Mouse (Mus musculus): ENCODE results near the gene Pih1d1.

Gene Pih1d1

DNA sequence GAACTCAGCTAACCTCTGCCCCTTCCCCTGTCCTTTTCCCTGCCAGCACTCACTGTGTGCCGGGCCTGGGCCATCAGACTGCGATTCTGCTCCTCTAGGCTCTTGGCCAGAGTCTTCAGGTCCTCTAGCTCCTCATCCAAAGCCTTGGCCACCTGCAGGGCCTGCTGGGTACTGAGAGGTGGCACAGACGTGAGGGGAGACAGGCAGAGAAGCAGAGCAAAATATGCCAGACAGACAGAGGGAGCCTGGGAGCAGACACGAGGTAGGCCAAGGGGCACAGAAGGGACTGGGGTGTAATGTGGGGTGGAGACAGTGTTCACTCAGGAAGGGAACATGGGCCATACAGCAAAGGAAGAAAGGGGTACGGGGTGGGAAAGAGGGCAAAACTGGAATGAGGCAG, 39.3 kb downstream of the Pih1d1 start:
- no peak for DNase-seq (ENCODE audit: inconsistent ontology term)

DNA sequence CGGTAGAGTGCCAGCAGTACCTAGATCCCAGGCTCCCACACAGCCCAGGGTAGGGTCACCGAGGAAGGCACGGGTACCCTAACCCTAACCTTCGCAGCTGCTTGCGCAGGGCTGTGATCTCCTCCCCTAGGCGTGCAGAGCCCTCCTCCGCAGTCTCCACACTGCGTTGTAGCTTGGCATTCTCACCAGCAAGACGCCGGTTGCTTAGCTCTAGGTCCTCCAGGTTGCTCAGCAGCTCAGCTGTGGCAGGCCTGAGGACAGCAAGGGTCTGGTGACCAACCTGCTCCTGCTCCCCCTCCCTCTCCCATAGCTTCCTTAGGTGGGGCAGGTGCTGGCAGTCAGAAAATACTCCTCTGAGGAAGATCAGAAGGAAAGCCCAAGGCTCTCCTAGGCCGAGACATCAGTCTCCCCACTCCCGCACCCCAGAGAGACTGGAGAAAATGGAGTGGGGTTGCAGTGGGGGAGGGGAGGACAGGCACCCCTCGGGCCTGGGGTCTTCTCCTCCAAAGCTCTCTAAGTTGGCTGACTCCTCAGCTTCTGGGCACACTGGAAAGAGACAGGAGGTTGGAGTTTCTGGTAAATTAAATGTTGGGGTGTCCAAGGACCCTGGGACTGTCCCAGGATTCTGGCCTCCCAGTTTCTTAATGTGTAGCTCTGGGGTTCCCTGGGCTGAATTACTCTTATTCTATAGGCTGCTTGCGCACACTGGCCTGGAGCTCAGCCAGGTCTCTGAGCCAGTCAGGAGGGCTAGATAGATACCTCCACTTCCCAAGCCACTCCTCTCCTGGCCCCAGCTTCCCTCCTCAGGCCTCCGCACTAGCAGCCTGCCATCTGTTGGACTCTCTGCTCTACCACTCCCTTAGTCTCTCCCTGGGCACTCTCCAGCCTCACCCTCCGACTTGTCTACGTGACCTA, 40.0 kb downstream of the Pih1d1 start:
- no peak for DNase-seq (ENCODE audit: inconsistent ontology term)

DNA sequence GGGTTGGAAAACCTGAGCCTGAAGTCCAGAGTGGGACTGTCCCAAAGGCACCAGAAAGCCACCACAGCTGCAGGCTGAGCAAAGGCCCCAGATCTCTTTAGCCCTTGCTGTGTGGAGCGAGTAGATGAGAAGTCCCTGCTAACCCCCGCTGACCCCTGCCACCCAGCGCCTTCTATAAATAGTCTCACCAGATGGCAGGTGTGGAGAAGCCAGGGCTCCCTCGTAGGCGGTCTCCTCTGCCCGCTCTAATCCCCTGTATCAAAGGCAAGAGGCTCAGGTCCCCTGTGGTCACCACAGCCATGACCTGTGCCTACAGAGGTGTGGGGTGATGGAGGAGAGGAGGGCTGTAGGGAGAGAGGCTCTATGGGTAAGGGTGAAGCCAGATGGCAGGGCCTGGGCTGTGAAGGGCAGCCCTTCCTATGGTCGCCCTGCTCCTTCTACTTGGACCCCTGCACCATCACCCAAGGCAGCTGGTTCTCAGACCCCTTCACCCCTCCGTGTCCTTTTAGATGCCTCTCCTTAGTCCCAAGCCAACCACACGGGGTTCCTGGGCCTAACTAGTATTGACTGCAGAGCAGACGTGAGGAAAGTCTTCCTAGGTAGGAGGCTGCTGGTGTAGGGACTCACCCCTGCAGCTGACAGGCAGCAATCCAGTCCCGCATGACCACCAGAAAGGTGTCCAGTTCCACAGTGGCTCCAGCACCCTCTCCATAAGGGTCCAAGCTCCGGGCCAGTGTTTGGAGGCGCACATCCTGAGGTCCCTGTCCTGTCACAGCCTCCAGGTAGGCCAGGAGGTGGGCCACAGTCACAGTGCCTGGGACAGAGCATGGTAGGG, 41.5 kb downstream of the Pih1d1 start:
- no peak for DNase-seq (ENCODE audit: inconsistent ontology term)

DNA sequence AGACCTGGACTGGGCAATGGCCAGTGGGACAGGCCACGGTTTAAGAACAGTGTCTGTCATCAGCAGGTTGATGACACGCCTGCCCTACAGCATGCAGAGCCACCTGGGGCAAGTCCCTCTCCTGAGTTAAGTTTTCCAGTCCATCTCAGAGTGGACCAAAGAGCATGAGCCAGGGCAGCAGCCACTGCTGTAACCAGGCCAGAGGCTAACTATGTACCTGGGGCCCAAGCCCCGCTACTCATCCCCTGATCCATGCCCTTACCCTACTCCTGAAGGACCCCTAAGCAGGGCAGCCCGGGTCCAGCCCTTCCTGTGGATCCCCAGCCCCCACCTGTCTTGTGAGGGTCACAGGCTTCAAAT, 42.1 kb downstream of the Pih1d1 start:
- DNase-seq (ENCODE audit: inconsistent ontology term), result no peak

DNA sequence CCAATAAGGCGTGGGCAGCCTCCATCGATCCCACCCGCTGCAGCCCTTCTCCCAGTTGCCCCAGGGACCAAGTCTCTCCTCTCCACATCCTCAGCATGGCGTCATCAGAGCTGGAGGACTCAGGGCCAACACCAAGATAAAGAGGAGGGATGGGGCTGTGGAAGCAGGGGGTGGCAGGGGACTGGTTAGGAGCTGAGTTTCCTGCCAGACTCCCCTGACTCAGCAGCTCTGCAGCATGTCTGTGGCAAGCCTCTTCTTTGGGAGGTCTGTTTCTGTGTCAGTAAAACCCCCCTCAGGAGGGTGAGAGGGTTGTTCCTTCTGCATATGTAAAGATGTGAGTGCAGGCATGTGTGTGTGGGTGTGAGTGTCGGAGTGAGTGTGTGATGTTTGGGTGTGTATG, 42.9 kb downstream of the Pih1d1 start:
- DNase-seq (ENCODE audit: inconsistent ontology term), result no peak

DNA sequence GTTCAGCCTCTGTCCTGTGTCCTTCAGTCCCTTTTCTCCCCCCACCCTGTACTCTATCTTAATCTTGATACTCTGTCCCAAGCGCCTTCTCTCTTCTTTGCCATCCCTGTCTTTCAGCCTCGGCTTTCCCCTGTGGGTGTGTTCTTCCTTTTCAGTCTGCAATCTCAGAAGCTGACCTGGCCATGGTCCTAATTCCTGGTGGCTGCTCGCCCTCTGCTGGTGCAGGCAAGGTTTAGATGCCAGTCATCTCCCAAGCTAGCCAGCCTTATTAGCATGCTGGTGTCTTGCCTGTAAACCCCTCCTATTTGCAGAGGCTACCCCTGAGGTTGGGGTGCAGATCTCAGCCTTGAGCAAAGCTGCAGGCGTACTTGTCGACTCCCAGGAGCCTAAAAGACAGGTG, 44.3 kb downstream of the Pih1d1 start:
- peak; percentile 71 for DNase-seq (ENCODE audit: inconsistent ontology term)

DNA sequence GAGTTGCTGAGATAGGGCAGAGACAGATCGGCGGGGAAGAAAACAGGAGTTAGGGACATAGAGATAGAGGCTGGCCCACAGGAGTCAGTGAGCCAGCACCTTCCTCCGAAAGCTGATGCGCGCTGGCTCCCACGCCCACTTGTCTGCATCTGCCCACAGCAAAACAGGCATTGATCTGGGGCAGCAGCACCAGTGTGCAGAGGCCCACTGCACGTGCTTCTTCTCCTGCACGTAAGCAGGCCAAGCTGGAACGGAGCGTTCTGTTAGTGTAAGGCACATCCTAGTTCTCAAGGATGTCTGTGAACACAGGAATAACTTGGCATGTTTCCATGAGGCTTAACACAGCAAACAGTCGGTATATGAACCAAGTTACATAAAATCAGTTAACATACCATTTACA, 44.9 kb downstream of the Pih1d1 start:
- no peak for DNase-seq (ENCODE audit: inconsistent ontology term)

DNA sequence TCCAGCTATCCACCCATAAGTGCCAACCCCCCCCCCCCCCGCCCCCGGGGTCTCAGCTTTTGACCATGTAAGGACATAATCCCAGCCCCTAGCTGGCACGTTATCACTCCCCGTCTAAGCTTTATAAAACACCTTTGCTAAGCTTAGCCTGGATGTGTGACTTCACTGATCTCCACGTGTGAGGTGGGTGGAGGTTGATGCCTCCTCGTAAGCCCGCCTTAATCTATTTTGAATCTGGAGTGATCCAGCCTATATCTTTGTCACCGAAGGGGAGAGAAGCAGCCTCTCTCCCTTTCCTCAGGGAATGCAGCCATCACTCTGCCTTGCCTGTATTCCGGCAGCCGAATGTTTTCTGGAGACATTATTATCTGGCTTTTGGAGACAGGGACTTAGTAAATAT, 48.6 kb downstream of the Pih1d1 start:
- DNase-seq (ENCODE audit: inconsistent ontology term), result no peak

DNA sequence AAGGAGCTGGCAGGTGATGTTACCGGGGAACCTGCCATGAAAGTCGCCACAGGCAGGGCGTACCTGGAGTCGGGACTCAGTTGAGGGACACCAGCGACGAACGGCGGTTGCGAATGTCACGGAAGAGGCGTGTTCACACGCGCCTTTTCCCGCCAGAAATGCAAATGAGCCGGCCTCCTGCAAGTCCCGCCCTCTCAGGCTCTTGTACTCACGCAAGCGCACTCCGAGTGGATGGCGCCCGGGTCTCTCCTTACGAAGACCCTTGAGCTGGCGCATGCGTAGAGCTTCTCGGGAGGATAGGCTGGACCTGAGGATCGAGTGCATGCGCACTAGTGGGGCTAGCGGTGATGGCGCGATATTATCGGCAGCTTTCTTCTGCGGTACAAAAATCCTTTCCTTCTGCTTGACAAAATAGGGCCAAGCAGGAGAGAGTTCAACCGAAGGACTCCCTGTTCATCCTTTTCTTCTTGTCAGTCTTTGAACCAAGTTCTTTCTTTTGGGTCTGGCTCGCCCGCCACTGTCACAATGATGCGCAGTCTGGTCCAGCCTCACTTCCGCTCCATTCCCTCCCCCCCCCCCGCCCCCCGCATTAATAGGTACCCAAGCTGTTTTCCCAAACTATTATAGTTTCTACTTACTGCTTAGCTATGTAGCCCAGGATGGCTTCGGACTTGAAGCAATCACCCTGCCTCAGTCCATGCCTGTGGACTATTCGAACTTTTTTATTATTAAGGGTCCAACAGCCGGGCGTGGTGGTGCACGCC, 50.5 kb downstream of the Pih1d1 start, which contains the start of gene Ccdc155:
Gene Ccdc155 (minus strand): TSS at position 513 of the 764 bp plus-strand sequence.
- peak; percentile 92 for DNase-seq (ENCODE audit: inconsistent ontology term)

DNA sequence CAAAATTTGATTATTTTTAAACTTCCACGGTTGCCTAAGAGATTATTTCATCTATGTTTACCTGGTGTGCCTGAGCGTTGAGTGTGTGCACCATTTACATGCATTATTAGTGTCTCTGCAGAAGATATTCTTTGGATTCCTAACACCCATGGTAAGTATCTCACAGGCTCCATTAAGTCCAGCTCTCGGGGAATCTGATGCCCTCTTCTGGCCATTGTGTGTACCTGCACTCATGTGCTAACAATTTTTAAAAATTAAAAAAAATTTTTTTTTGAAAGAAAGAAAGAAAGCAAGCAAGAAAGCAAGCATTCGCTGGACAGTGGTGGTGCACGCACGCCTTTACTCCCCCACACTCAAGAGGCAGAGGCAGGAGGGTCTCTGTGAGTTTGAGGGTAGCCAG, 54.2 kb downstream of the Pih1d1 start:
- DNase-seq (ENCODE audit: inconsistent ontology term), result no peak
